Mouse (Mus musculus): ENCODE results near the gene Dpf2.

DNA sequence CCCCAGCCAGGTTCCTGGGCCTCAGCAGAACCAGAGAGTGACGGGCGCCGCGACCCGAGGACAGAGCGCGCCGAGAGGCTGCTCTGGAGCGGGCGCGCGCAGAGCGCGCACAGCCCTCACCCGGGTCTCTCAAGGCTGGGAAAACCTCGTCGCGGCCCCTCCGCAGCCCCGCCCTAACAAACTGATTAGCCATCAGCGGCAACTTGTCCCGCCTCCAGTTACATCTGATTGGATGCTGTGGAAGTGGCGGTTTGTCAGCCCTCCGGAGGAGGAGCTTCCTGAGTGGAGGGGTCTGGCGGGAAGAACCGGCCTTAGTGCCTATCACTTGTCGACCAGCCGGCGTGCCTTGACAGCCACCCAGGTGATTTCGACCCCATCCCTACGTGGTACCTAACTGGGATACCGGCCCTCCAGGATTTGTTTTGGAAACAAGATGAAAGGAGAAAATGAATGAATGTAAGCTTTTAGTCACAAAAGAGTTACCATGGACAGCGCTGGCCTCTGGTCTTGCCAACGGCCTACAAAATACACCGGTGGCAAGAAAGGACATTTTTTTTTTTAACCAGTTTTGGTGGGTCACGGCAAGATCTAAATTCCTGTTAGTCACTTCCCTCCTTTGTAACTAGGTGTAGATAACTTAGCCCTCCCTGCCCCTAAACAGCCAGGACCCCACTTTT lies 18.7 kb downstream of the Dpf2 start, which contains the start of gene Tigd3:
- TF ChIP-seq CTCF (IDR thresholded peaks at IDR 0.05; ENCODE audit: control insufficient read depth, insufficient read depth, insufficient read length) (no peak), MAX (IDR thresholded peaks at IDR 0.05) (no peak), CEBPB (IDR thresholded peaks at IDR 0.05; ENCODE audit: low read depth) (no peak), USF1 (IDR thresholded peaks at IDR 0.05; ENCODE audit: low read depth) (no peak), FOSL1 (IDR thresholded peaks at IDR 0.05; ENCODE audit: insufficient read depth, low read length, poor library complexity, severe bottlenecking) (no peak)
